Mouse (Mus musculus) left cerebral cortex, adult 18-20 months (tissue): ENCODE measurements around the gene Eipr1. TPM values are rescaled to one million over a fixed set of nuclear protein-coding genes. Genes with fewer than 3 reads are reported as not detected.

Experiments
- total RNA-seq, 2 experiments: library from RNA; stranded (reverse); gene quantifications; 2 replicates each; pipeline ENCODE4 v1.2.3; 2021

Gene Eipr1
- total RNA-seq, 2 experiments from 2014 or later, result 60.2 to 66.6 TPM

Other genes with a start within 250 kb of the Eipr1 start
- 1 to 10 TPM in 1 of 2 experiments, under 1 TPM in 1; 0.82 to 1.0 TPM for gene Dcdc2c, start 199.4 kb upstream of the Eipr1 start, total RNA-seq
- under 1 TPM; 0.72 to 0.82 TPM for gene Allc, start 169.3 kb upstream of the Eipr1 start, total RNA-seq
- under 1 TPM; 0.30 to 0.58 TPM for gene Colec11, start 128.4 kb upstream of the Eipr1 start, total RNA-seq
- 100 to 1,000 TPM; 302 to 311 TPM for gene Rps7, start 115.8 kb upstream of the Eipr1 start, total RNA-seq
- 10 to 100 TPM; 13.1 to 16.2 TPM for gene Rnaseh1, start 102.2 kb upstream of the Eipr1 start, total RNA-seq
- gene Adi1, start 76.6 kb upstream of the Eipr1 start, total RNA-seq, result 10 to 100 TPM; 36.5 to 37.2 TPM
- 10 to 100 TPM; 63.4 to 64.4 TPM for gene Trappc12, start 1.3 kb upstream of the Eipr1 start, total RNA-seq